Mouse (Mus musculus) embryonic facial prominence, embryonic 15.5 days (tissue): ENCODE measurements at regions not wholly inside any gene's neighbourhood (a gene's known extent, or its start where the extent isn't known, plus 50 kb on each side); places are given as distances from the start of the nearest gene placed in this dataset.

Experiments
- ATAC-seq: fragments of 200-750 bp; cut with Nextera tagmentation; 2 replicates; pipeline ENCODE4 v1.8.0; 2017; ENCODE audit warnings: low read depth, moderate TSS enrichment; ENCODE audit not compliant: insufficient number of reproducible peaks, low FRiP score, low TSS enrichment
- H3K27ac ChIP-seq: fragments of 300-500 bp; sonication (generic); replicated peaks from 2 replicates; pipeline ENCODE4 v1.5.1; 2015; ENCODE audit warnings: mild to moderate bottlenecking, inconsistent platforms
- H3K27me3 ChIP-seq: fragments of 300-500 bp; sonication (generic); 2 replicates; pipeline ENCODE4 v1.6.1; 2015; ENCODE audit warnings: inconsistent platforms
- H3K36me3 ChIP-seq: fragments of 300-500 bp; sonication (generic); 2 replicates; pipeline ENCODE4 v1.6.1; 2015; ENCODE audit warnings: mild to moderate bottlenecking, inconsistent platforms
- H3K4me1 ChIP-seq: fragments of 300-500 bp; sonication (generic); 2 replicates; pipeline ENCODE4 v1.6.1; 2015; ENCODE audit warnings: inconsistent platforms
- H3K4me2 ChIP-seq: fragments of 300-500 bp; sonication (generic); replicated peaks from 2 replicates; pipeline ENCODE4 v1.6.1; 2015; ENCODE audit warnings: mild to moderate bottlenecking, inconsistent platforms
- H3K4me3 ChIP-seq: fragments of 300-500 bp; sonication (generic); replicated peaks from 2 replicates; pipeline ENCODE4 v1.5.1; 2015; ENCODE audit warnings: mild to moderate bottlenecking, inconsistent platforms
- H3K9ac ChIP-seq: fragments of 300-500 bp; sonication (generic); 2 replicates; pipeline ENCODE4 v1.6.1; 2015; ENCODE audit warnings: inconsistent platforms
- H3K9me3 ChIP-seq: fragments of 300-500 bp; sonication (generic); replicated peaks from 2 replicates; pipeline ENCODE4 v1.6.1; 2016; ENCODE audit warnings: inconsistent platforms
- WGBS: fragments of 180-500 bp; shearing (Covaris S2); methylation state at CpG from one replicate; pipeline ENCODE4 v1.1.7; 2015; 5-methylcytosine and 5-hydroxymethylcytosine counted together

DNA sequence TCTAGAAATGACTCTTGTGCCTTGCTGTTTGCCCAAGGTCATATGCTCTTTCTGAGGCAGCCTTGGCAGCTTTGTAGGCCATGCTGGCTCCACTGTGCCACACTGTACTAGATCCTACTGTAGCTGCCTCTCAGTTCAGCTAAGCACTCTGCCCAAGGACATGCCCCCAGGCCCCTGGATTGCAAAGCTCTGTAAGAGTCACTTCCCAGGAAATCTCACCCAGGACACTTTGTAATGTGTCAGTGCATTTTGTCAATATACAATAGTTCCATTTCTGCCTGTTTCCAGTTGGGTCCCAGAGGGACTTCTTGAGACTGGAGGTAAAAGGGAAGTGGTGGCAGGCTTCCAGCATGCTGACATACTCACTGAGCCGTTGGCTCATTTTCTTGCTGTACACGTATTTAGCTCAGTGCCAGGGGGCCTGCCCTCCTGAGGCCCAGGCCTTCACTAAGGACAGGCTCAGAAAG is 287.6 kb upstream of the Eif4g2 start:
- Histone ChIP-seq H3K27ac (no peak overlapping the region), H3K36me3 (no peaks in the 10 kb centered on the region), H3K9me3 (no peaks in the 10 kb centered on the region), H3K4me2 (no peak overlapping the region), H3K9ac (no peak overlapping the region), H3K4me3 (no peak overlapping the region), H3K4me1 (0 out of 2 replicates have a peak, but pooled peaks cover 5% of the 10 kb centered on the region), H3K27me3 (no peaks in the 10 kb centered on the region)
- WGBS: 14% methylated on average over 2 of the region's 2 CpGs
- ATAC-seq: no peak; the same call in 1 of the 2 replicates

DNA sequence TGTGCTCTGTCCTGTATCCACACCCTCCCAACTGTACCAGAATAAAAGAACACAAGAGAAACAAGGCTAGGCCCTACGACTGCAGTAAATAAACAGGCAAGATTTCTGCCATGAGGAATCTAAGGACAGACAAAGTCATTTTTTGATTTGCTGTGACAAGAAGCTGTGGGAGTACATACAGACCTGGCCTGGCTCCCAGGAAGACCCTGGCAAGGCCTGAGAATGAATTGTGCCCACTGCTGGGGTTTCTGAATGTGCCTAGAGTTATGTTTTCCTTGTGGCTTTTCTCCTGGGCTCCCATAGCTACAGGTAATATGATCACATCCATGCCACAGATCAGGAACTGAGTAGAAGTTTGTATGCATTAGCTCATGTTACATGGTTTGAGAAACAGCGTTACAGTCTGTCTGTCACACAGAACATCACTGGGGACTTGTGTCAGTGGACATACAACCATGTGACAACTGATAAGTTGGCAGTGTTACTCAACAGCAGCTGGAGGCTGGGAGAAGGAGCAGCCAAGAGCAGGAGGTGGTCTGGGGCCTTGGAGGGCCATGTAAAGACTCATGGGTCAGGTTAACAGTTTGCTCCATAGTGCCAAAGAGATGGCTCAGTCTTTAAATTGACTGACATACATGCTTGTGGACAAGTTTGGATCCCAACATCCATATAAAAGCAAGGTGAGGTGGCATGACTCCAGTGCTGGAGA is 285.6 kb upstream of the Eif4g2 start:
- H3K27me3 ChIP-seq: no peaks in the 10 kb centered on the region
- no peak for ATAC-seq
- no peak overlapping the region for H3K27ac ChIP-seq
- H3K4me2 ChIP-seq: no peak overlapping the region
- H3K4me1 ChIP-seq: 0 out of 2 replicates have a peak, but pooled peaks cover 5% of the 10 kb centered on the region
- no peaks in the 10 kb centered on the region for H3K36me3 ChIP-seq
- 49% methylated on average over 2 of the region's 2 CpGs for WGBS
- no peak overlapping the region for H3K9ac ChIP-seq
- no peaks in the 10 kb centered on the region for H3K9me3 ChIP-seq
- no peak overlapping the region for H3K4me3 ChIP-seq

DNA sequence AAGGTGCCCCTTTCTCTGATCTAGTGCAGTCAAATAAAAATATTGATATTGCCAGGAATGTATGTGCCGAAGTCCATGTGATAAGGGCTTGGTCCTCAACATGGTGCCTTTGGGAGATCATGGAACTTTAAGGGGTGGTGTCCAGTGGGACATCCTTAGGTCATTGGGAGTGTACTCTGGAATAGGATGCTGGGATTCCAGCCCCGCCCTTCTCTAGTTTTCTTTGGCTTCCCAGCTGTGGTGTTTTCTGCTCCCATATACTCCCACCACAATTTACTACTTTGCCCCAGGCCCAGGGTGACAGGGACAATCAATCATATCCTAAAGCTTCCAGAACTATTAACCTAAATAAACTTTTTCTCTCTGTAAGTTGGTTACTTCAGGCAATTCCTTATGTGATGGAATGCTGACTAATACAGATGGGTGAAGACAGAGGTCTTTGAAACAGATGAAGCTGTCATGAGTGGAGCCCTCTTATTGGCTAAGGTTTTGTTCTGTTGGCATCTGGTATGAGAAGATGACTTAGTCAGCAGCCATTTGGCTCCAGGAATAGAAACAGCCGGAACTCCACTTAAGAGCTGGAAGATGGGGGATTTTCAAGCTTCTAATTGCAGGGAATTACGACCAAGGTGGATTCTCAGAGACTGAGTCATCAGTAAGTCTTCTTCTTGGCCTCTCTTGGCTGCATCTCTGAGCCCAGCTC is 284.3 kb upstream of the Eif4g2 start:
- Histone ChIP-seq H3K9me3 (no peaks in the 10 kb centered on the region), H3K36me3 (no peaks in the 10 kb centered on the region), H3K27me3 (no peaks in the 10 kb centered on the region), H3K4me1 (0 out of 2 replicates have a peak, but pooled peaks cover 5% of the 10 kb centered on the region), H3K27ac (no peak overlapping the region), H3K4me3 (no peak overlapping the region), H3K9ac (no peak overlapping the region), H3K4me2 (no peak overlapping the region)
- ATAC-seq: no peak
- WGBS: 64% methylated on average over 4 of the region's 4 CpGs

DNA sequence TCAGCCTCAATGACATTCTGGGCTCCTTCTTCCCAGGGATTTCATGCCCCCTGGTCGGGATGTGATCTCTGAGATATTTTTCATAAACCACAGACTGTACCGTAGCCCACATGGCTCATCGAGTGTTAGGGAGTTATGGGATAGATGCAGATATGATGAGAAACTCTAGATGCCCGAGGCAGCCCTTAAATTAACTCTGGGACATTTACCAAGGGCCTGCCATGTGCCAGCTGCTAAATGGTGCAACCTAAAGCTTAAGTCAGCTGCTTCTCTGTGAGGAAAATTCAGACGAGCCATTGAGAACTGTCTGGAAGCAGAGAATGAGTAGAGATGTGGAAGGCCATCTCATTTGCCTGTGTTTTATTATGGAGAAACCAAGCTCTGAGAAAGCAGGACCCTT is 282.6 kb upstream of the Eif4g2 start:
- no peak for ATAC-seq
- Histone ChIP-seq H3K27ac (no peak overlapping the region), H3K9me3 (no peaks in the 10 kb centered on the region), H3K9ac (no peak overlapping the region), H3K36me3 (no peaks in the 10 kb centered on the region), H3K4me2 (no peak overlapping the region), H3K4me3 (no peak overlapping the region), H3K27me3 (no peaks in the 10 kb centered on the region), H3K4me1 (0 out of 2 replicates have a peak, but pooled peaks cover 5% of the 10 kb centered on the region)
- 31% methylated on average over 5 of the region's 5 CpGs for WGBS

DNA sequence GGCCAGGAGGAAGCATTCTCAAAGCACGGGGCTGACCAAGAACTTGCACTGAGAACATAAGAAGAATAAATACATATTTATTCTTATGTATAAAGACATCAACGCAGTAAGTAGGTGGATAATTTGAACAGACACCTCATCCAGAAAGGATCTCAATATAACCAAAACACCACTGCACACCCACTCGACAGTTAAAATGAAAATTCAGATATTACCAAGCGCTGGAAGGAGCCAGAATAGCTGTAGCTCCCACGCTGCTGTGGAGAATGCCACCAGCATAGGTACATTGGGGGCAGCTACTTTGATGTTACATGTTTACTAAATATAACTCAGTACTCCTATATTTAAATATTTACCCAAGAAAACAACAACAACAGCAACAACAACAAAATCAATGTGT is 280.4 kb upstream of the Eif4g2 start:
- 85% methylated on average over 5 of the region's 5 CpGs for WGBS
- Histone ChIP-seq H3K4me1 (0 out of 2 replicates have a peak, but pooled peaks cover 5% of the 10 kb centered on the region), H3K9ac (no peak overlapping the region), H3K9me3 (no peaks in the 10 kb centered on the region), H3K27ac (no peak overlapping the region), H3K4me3 (no peak overlapping the region), H3K4me2 (no peak overlapping the region), H3K27me3 (no peaks in the 10 kb centered on the region), H3K36me3 (no peaks in the 10 kb centered on the region)
- no peak for ATAC-seq

DNA sequence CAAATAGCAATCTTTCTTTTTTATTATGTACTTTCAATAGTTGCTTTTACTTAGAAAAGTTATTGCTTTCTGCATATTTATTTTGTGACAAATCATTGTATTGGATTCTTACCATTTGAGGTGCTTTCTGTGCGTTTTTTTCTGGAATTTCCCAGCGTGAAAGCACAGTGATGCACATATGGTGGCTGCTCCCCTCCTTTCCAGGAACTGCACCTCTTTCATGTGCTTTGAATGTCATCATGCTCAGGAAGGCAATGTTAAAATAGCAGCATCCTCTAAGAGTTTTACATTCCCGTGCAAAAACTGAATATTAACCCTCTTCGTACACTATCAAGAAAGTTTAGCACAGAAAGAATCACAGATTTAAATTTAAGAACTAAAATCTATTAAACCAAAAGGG is 279.8 kb upstream of the Eif4g2 start:
- no peak overlapping the region for H3K27ac ChIP-seq
- no peaks in the 10 kb centered on the region for H3K27me3 ChIP-seq
- H3K9ac ChIP-seq: no peak overlapping the region
- WGBS: 61% methylated on average over 4 of the region's 4 CpGs
- no peak overlapping the region for H3K4me3 ChIP-seq
- H3K4me2 ChIP-seq: no peak overlapping the region
- no peak for ATAC-seq
- 0 out of 2 replicates have a peak, but pooled peaks cover 5% of the 10 kb centered on the region for H3K4me1 ChIP-seq
- H3K9me3 ChIP-seq: no peaks in the 10 kb centered on the region
- no peaks in the 10 kb centered on the region for H3K36me3 ChIP-seq

DNA sequence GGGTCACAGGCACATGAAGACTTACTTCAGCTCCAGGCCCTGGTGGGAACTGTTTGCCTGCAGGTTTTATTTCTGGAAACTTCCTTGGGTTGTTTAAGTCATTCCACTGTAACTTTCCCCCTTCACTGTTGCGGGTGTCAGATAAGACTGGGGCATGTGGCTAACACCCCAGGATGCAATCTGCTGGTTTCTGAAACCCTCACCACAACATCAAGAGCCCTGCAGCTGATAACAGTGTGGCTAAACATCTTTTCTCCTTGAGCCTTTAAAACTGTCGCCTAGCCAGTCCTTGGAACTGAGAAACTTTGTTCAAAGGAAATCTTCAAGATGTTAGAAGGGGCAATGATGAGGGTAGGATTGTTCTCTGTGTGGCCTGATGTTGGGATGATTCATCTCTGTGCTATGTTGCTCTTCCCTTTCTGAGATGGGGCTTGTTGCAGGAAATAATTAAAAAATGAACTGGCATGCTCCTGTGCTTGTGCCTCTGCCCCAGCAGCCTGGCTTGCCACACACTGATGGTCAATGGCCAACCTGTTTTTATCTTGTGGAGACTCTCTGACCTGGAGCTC is 272.3 kb upstream of the Eif4g2 start:
- no peaks in the 10 kb centered on the region for H3K9me3 ChIP-seq
- ATAC-seq: no peak
- H3K36me3 ChIP-seq: no peaks in the 10 kb centered on the region
- H3K27me3 ChIP-seq: no peaks in the 10 kb centered on the region
- WGBS: 66% methylated on average over 2 of the region's 2 CpGs
- no peak overlapping the region for H3K9ac ChIP-seq
- no peak overlapping the region for H3K4me3 ChIP-seq
- H3K4me2 ChIP-seq: no peak overlapping the region
- H3K4me1 ChIP-seq: peaks cover 6% of the 10 kb centered on the region; the same call in 1 of the 2 replicates
- no peak overlapping the region for H3K27ac ChIP-seq

DNA sequence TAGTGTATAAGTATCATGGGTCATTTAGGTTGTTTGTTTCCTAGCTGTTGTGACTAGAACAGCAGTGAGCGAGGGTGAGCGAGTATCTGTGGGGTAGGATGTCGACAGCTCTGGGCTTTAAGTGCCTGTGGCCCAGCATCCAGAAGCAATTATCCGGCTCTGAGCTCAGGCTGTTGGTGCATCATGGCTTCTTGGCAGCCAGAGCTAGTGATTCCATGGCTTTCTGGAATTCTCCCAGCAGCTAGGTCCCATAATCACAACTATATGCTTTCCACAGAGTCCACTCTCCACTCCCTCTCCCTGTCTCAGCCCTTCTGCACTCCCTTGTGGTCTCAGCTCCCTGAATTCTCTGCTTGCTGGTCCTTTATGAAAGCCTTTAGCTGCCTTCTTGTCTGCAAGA is 271.2 kb upstream of the Eif4g2 start:
- Histone ChIP-seq H3K9me3 (no peaks in the 10 kb centered on the region), H3K27me3 (no peaks in the 10 kb centered on the region), H3K4me2 (no peak overlapping the region), H3K4me3 (no peak overlapping the region), H3K36me3 (no peaks in the 10 kb centered on the region), H3K4me1 (peaks cover 6% of the 10 kb centered on the region; the same call in 1 of the 2 replicates), H3K27ac (no peak overlapping the region), H3K9ac (no peak overlapping the region)
- WGBS: 48% methylated on average over 4 of the region's 4 CpGs
- no peak for ATAC-seq

DNA sequence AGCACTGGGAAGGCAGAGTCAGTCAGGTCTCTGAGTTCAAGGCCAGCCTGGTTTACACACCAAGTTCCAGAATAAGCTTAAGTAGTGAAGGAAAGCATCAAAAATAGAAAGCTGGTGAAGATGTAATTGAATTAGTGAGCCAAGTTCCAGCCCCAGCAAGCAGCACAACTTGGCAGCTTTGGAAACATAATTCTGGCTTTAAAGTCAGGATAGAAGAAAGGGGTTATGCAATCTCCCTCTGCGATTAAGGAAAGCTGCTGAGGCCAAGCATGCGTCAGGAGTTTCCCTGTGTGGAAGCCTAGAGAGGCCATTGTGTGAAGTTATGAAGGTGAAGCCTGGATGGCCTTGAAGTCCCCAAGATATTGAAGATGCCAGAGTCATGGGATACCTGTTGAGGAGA is 269.3 kb upstream of the Eif4g2 start:
- H3K9ac ChIP-seq: no peak overlapping the region
- WGBS: 79% methylated on average over 2 of the region's 2 CpGs
- H3K27me3 ChIP-seq: no peaks in the 10 kb centered on the region
- no peak overlapping the region for H3K27ac ChIP-seq
- H3K36me3 ChIP-seq: no peaks in the 10 kb centered on the region
- peaks cover 6% of the 10 kb centered on the region; the same call in 1 of the 2 replicates for H3K4me1 ChIP-seq
- no peak overlapping the region for H3K4me3 ChIP-seq
- ATAC-seq: no peak
- no peak overlapping the region for H3K4me2 ChIP-seq
- H3K9me3 ChIP-seq: no peaks in the 10 kb centered on the region

DNA sequence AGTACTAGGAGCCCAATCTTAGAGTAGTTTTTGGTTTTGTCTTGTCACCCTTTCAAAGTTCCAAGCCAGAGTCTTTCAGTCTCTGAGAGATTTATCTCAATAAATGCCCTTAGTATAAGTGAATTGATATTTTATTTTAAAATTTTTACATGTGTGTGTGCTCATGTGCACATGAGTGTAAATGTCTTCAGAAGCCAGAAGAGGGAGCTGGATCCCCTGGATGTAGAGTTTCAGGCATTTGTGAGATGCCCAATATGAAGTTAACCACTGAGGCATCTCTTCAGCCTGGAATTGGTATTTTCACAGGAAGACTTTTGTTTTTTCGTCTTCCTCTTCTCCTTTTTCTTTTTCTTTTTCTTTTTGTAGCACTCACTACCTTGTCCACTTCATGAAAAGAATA is 262.3 kb upstream of the Eif4g2 start:
- no peak overlapping the region for H3K9ac ChIP-seq
- H3K36me3 ChIP-seq: no peaks in the 10 kb centered on the region
- H3K4me2 ChIP-seq: no peak overlapping the region
- H3K27ac ChIP-seq: no peak overlapping the region
- H3K27me3 ChIP-seq: no peaks in the 10 kb centered on the region
- no peak for ATAC-seq
- no peaks in the 10 kb centered on the region for H3K4me1 ChIP-seq
- H3K4me3 ChIP-seq: no peak overlapping the region
- H3K9me3 ChIP-seq: no peaks in the 10 kb centered on the region
- WGBS: 73% methylated on average over 1 of the region's 1 CpGs

DNA sequence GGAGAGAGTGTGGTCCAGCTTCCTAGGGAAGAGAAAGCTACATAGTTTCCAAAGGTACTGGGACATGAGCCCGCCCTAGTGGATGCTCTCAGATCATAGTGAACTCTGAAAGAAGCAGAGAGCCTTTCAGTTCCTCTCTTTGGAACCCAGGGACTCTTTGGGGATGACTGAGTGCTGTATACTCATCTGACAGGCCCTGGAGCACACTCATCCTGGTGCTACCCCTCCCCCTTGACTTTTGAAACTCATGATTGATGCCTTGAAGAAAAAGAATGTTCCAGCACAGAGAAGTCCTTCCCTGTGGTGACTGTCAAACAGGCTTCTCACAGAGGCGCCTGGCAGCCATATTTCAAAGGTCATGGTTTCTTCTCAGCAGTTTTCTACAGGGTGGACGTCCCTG is 254.2 kb upstream of the Eif4g2 start:
- WGBS: 62% methylated on average over 3 of the region's 3 CpGs

More for the DNA sequence above, 254.2 kb upstream of the Eif4g2 start:
- no peaks in the 10 kb centered on the region for H3K27me3 ChIP-seq
- H3K9me3 ChIP-seq: no peaks in the 10 kb centered on the region
- no peak overlapping the region for H3K27ac ChIP-seq
- ATAC-seq: no peak
- H3K36me3 ChIP-seq: no peaks in the 10 kb centered on the region
- no peak overlapping the region for H3K4me3 ChIP-seq
- no peaks in the 10 kb centered on the region for H3K4me1 ChIP-seq
- H3K9ac ChIP-seq: no peak overlapping the region
- no peak overlapping the region for H3K4me2 ChIP-seq
